Mouse (Mus musculus) Patski (cell line): ENCODE results near the gene Oscar. TPM values are rescaled to one million over a fixed set of nuclear protein-coding genes. Genes with fewer than 3 reads are reported as not detected.

Experiments
- ATAC-seq: fragments of 100-300 bp; one replicate; pipeline ENCODE4 v1.8.0; 2021
- CTCF ChIA-PET: fragments of 350-600 bp; sonication (Branson Sonifier 250); formaldehyde crosslinking; loops from one replicate; lab custom pipeline; 2022; ENCODE audit warnings: inconsistent platforms; lab: Charles Lee
- POLR2A ChIA-PET: fragments of 350-600 bp; sonication (Branson Sonifier 250); formaldehyde crosslinking; loops from one replicate; lab custom pipeline; 2022; ENCODE audit warnings: antibody characterized with exemption, inconsistent platforms; lab: Charles Lee
- DNase-seq: peaks from one replicate; pipeline ENCODE4 v3.0.0-alpha.2; 2011; ENCODE audit warnings: low read depth, low spot score
- H3K27me3 ChIP-seq: fragments of 371-371 bp; one replicate; pipeline ENCODE4 v1.5.1; 2021
- CTCF ChIP-seq: fragments of 100-300 bp; IDR thresholded peaks from one replicate; pipeline ENCODE4 v1.5.1; 2021
- in situ Hi-C: fragments of 300-500 bp; cut with MboI; formaldehyde crosslinking; loops from 3 replicates; pipeline ENCODE4 v1.11.1; 2018; ENCODE audit warnings: low pct_unique_long_range_greater_than_20kb, mixed read lengths
- polyA plus RNA-seq: library from polyadenylated mRNA; unstranded; gene quantifications from one replicate; pipeline ENCODE4 v1.2.3, GENCODE M21; 2021

Gene Oscar
- polyA plus RNA-seq: 0.09 TPM

GRCm38 (mm10) chr7:3616057-3616388, at the start of gene Oscar:
Gene Oscar (minus strand): TSS chr7:3616157.
- POLR2A ChIA-PET: no interaction called here
- CTCF ChIA-PET: interaction anchor here (1.3 to 2.3 kb wide), 5 partner anchors 9 to 30 kb away, joined by 4 to 15 read pairs (median 6); no protein-coding TSS in a partner anchor
- in situ Hi-C loops: no loop called here
- no peaks in the 10 kb centered on the region for H3K27me3 ChIP-seq
- no peak for TF ChIP-seq CTCF
- ATAC-seq (no peak), DNase-seq (no peak)

- POLR2A ChIA-PET: interaction anchor here (0.7 kb wide), 2 partner anchors 26 to 47 kb away, joined by 3 read pairs; no protein-coding TSS in a partner anchor
- CTCF ChIA-PET: interaction anchor here (1.0 to 1.1 kb wide), 2 partner anchors 10 to 22 kb away, joined by 3 read pairs; no protein-coding TSS in a partner anchor
Measured at GRCm38 (mm10) chr7:3665215-3666114, 49.5 kb upstream of the Oscar start, which contains the start of gene Leng1. Gene Leng1 (minus strand): TSS chr7:3665840.

GRCm38 (mm10) chr7:3664524-3665214, 48.7 kb upstream of the Oscar start:
- H3K27me3 ChIP-seq: no peaks in the 10 kb centered on the region
- in situ Hi-C loops: no loop called here
- TF ChIP-seq CTCF: no peak
- ATAC-seq (peak; percentile 17), DNase-seq (no peak)
- ChIA-PET POLR2A (interaction anchor here (0.7 kb wide), 2 partner anchors 27 to 46 kb away, joined by 3 read pairs; no protein-coding TSS in a partner anchor), CTCF (interaction anchor here (1.0 kb wide), 1 partner anchor 21 kb away, joined by 3 read pairs; no protein-coding TSS in a partner anchor)

More at GRCm38 (mm10) chr7:3665215-3666114, 49.5 kb upstream of the Oscar start, which contains the start of gene Leng1:
- no peaks in the 10 kb centered on the region for H3K27me3 ChIP-seq
- no peak for TF ChIP-seq CTCF
- ATAC-seq (peak; percentile 99), DNase-seq (peak; percentile 97)
- in situ Hi-C loops: no loop called here

- DNase-seq: no peak
- ATAC-seq: no peak
- CTCF ChIA-PET: interaction anchor here (0.8 to 2.2 kb wide), 3 partner anchors 9 to 17 kb away, joined by 3 to 10 read pairs (median 6); no protein-coding TSS in a partner anchor
- POLR2A ChIA-PET: interaction anchor here (1.2 to 1.6 kb wide), 3 partner anchors 12 to 35 kb away, joined by 3 to 7 read pairs (median 4); partner anchors contain the start of genes Cnot3 and Mboat7
- no peak for TF ChIP-seq CTCF
- no peaks in the 10 kb centered on the region for H3K27me3 ChIP-seq
- in situ Hi-C loops: no loop called here
Measured at GRCm38 (mm10) chr7:3658578-3658977, 42.6 kb upstream of the Oscar start.

- POLR2A ChIA-PET: no interaction called here
- DNase-seq: no peak
- TF ChIP-seq CTCF: no peak
- H3K27me3 ChIP-seq: no peaks in the 10 kb centered on the region
- CTCF ChIA-PET: interaction anchor here (2.2 kb wide), 1 partner anchor 18 kb away, joined by 6 read pairs; no protein-coding TSS in a partner anchor
- in situ Hi-C loops: no loop called here
- ATAC-seq: no peak
Measured at GRCm38 (mm10) chr7:3656966-3657365, 41.0 kb upstream of the Oscar start.

- DNase-seq (no peak), ATAC-seq (no peak)
- ChIA-PET POLR2A (interaction anchor here (0.9 to 2.0 kb wide), 3 partner anchors 9 to 47 kb away, joined by 4 to 6 read pairs (median 5); partner anchors contain the start of genes Mboat7 and Tsen34), CTCF (no interaction called here)
- no peaks in the 10 kb centered on the region for H3K27me3 ChIP-seq
- in situ Hi-C loops: no loop called here
- no peak for TF ChIP-seq CTCF
Measured at GRCm38 (mm10) chr7:3646641-3647040, 30.7 kb upstream of the Oscar start.

- TF ChIP-seq CTCF: no peak
- DNase-seq (no peak), ATAC-seq (no peak)
- in situ Hi-C loops: no loop called here
- POLR2A ChIA-PET: interaction anchor here (0.6 to 2.0 kb wide), 4 partner anchors 9 to 49 kb away, joined by 3 to 6 read pairs (median 4); partner anchors contain the start of genes Mboat7 and Tsen34
- CTCF ChIA-PET: interaction anchor here (0.8 to 1.2 kb wide), 2 partner anchors 17 to 30 kb away, joined by 3 to 4 read pairs; partner anchors contain the start of gene Ndufa3
- no peaks in the 10 kb centered on the region for H3K27me3 ChIP-seq
Measured at GRCm38 (mm10) chr7:3646188-3646587, 30.2 kb upstream of the Oscar start.

GRCm38 (mm10) chr7:3645488-3646025, 29.6 kb upstream of the Oscar start:
- no peak for TF ChIP-seq CTCF
- peak; percentile 13 for ATAC-seq
- ChIA-PET POLR2A (interaction anchor here (0.6 to 2.0 kb wide), 13 partner anchors 9 to 197 kb away, joined by 3 to 10 read pairs (median 4); partner anchors contain the start of genes Mboat7 and Tsen34), CTCF (interaction anchor here (0.8 to 3.5 kb wide), 5 partner anchors 12 to 44 kb away, joined by 3 to 15 read pairs (median 4); partner anchors contain the start of gene Ndufa3)
- in situ Hi-C loops: no loop called here
- no peaks in the 10 kb centered on the region for H3K27me3 ChIP-seq
- no peak for DNase-seq

GRCm38 (mm10) chr7:3644672-3645487, 28.9 kb upstream of the Oscar start, which contains the start of gene Cnot3:
Gene Cnot3 (plus strand): TSS chr7:3645268.
- CTCF ChIA-PET: interaction anchor here (0.8 to 3.5 kb wide), 6 partner anchors 11 to 43 kb away, joined by 3 to 15 read pairs (median 4); partner anchors contain the start of gene Ndufa3

More at GRCm38 (mm10) chr7:3644672-3645487, 28.9 kb upstream of the Oscar start, which contains the start of gene Cnot3:
- DNase-seq: peak; percentile 98
- in situ Hi-C loops: no loop called here
- H3K27me3 ChIP-seq: no peaks in the 10 kb centered on the region
- POLR2A ChIA-PET: interaction anchor here (0.7 to 2.0 kb wide), 11 partner anchors 8 to 197 kb away, joined by 3 to 10 read pairs (median 5); partner anchors contain the start of genes Mboat7 and Tsen34
- TF ChIP-seq CTCF: no peak
- peak; percentile 98 for ATAC-seq
